Mouse (Mus musculus): ENCODE data around the gene Xpr1.
A peak's percentile ranks its signal among the peaks of the same experiment; 100 is the strongest.

DNA sequence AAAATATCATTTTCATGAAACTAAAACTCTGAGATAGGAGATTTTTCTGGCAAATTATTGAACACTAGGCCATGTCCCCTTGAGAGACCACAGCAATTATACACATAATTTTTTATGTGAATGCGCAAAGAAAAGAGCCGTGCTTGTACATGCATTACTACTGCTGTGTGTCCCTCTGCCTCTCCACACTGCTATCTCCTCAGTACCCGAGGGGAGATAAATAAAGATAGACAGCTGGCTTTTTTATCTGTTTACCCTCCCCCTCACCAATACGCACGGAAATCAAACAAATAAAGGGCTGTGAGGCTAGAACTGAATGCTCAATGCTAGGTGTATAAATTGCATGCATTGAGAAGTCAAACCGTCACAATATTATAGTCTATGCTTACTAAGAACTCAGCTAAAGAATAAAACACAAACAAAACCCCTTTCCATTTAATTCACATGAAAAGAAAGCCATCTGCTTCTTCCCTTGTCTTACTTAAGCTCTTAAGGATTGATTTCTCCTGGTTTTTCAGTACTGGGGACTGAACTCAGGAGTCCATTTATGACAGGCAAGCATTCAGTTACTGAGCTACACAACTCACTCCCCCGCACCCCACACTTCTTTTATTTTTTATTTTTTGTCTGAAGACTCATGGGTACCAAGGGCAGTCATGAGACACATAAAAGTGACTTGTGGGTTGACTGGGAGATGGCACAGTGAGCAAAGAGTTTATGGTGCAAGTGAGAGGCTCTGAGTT, 97.0 kb downstream of the Xpr1 start:
- TF ChIP-seq TBP (IDR thresholded peaks at IDR 0.05; ENCODE audit: low read depth, low read length) (no peak), MYC (IDR thresholded peaks at IDR 0.05; ENCODE audit: low read depth, low read length) (no peak), JUND (IDR thresholded peaks at IDR 0.05; ENCODE audit: low read depth, low read length) (no peak), MAFK (IDR thresholded peaks at IDR 0.05; ENCODE audit: borderline replicate concordance, low read depth, low read length) (no peak), USF1 (IDR thresholded peaks at IDR 0.05; ENCODE audit: low read depth, low read length) (no peak), CHD2 (IDR thresholded peaks at IDR 0.05; ENCODE audit: low read length) (peak; percentile 46; the same call in 1 of the 2 replicates), NRF1 (IDR thresholded peaks at IDR 0.05; ENCODE audit: insufficient read depth, low read depth, low read length, poor library complexity, severe bottlenecking) (no peak), POLR2A (IDR thresholded peaks at IDR 0.05; ENCODE audit: control insufficient read depth in 1 of 2, insufficient read depth in 1 of 2, low read depth in 1 of 2, low read length in 2 of 2, poor library complexity in 1 of 2) (no peak)
